Mouse (Mus musculus) kidney, postnatal 0 days (tissue): ENCODE data around the gene Cdh22. TPM values are rescaled to one million over a fixed set of nuclear protein-coding genes. Genes with fewer than 3 reads are reported as not detected.
A peak's percentile ranks its signal among the peaks of the same experiment; 100 is the strongest.

Experiments used
- ATAC-seq: fragments of 200-750 bp; cut with Nextera tagmentation; replicated peaks from 2 replicates; pipeline ENCODE4 v1.8.0; 2017; ENCODE audit warnings: low read depth, moderate number of reproducible peaks, moderate TSS enrichment, moderate library complexity; ENCODE audit not compliant: low FRiP score
- DNase-seq: peaks from one replicate; pipeline ENCODE4 v3.0.0-alpha.2; 2016; ENCODE audit warnings: low spot score
- H3K27ac ChIP-seq: fragments of 300-500 bp; sonication (generic); 2 replicates; pipeline ENCODE4 v1.5.1; 2014; ENCODE audit warnings: mild to moderate bottlenecking
- H3K27me3 ChIP-seq: fragments of 300-500 bp; sonication (generic); 2 replicates; pipeline ENCODE4 v1.6.1; 2014; ENCODE audit warnings: low read length, mixed read lengths; ENCODE audit not compliant: insufficient read depth
- H3K36me3 ChIP-seq: fragments of 300-500 bp; sonication (generic); 2 replicates; pipeline ENCODE4 v1.6.1; 2014; ENCODE audit warnings: low read length, mixed read lengths; ENCODE audit not compliant: insufficient read depth
- H3K4me1 ChIP-seq: fragments of 300-500 bp; sonication (generic); replicated peaks from 2 replicates; pipeline ENCODE4 v1.6.1; 2014; ENCODE audit warnings: antibody characterized with exemption, low read length, mixed read lengths; ENCODE audit not compliant: insufficient read depth
- H3K4me2 ChIP-seq: fragments of 300-500 bp; sonication (generic); 2 replicates; pipeline ENCODE4 v1.6.1; 2014; ENCODE audit warnings: mild to moderate bottlenecking, low read length, moderate library complexity, mixed read lengths
- H3K4me3 ChIP-seq: fragments of 300-500 bp; sonication (generic); replicated peaks from 2 replicates; pipeline ENCODE4 v1.5.1; 2014; ENCODE audit warnings: low read depth, low read length
- H3K9ac ChIP-seq: fragments of 300-500 bp; sonication (generic); 2 replicates; pipeline ENCODE4 v1.6.1; 2014; ENCODE audit warnings: low read depth, low read length
- H3K9me3 ChIP-seq: fragments of 300-500 bp; sonication (generic); replicated peaks from 2 replicates; pipeline ENCODE4 v1.6.1; 2016; ENCODE audit warnings: low read length, inconsistent platforms, mixed read lengths
- CTCF ChIP-seq: IDR thresholded peaks from 2 replicates; pipeline ENCODE4 v1.5.1; 2016; ENCODE audit warnings: antibody characterized with exemption, low read depth, mild to moderate bottlenecking, moderate library complexity
- WGBS: fragments of 180-500 bp; shearing (Covaris S2); extraction: QIAGEN DNeasy Blood & Tissue Kit; methylation state at CpG from one replicate; pipeline ENCODE4 v1.1.7; 2014; 5-methylcytosine and 5-hydroxymethylcytosine counted together
- polyA plus RNA-seq: library from polyadenylated mRNA; unstranded; fragments of >200 nt; fragmentation: Nextera tagmentation; extraction: Ambion mirVana; gene quantifications from 2 replicates; pipeline ENCODE4 v1.2.1, GENCODE M21; 2015

The Cdh22 gene
- polyA plus RNA-seq, 1 experiment from 2014 or later = 1.6 TPM

DNA sequence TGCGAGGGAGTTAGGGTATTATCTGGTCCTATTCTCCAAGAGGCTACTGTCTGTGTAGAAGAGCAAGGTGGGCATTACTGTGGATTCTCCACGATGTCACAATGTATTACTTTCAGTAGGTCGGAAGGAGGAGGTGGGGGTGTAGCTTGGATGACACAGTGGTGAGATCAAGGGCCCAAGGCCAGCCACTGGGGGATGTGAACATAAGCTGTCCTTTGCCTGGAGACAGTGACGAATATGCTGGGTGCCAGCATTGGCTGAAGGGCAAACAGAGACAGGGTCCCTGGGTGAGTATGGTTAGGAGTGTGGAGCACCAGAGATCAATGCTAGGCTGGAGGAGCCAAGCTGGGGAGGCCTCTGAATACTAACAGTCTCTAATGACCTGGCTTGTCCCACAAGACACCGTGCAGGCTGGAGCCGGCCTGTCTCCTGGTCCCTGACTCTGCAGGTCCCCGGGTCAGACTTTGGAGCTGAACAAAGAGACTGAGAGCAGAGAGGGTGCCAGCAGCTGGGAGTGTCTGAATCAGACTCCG lies 143.2 kb downstream of the Cdh22 start:
- Histone ChIP-seq H3K9ac (no peak overlapping the region), H3K27ac (no peak overlapping the region), H3K4me2 (no peak overlapping the region), H3K4me1 (no peaks in the 10 kb centered on the region), H3K36me3 (no peaks in the 10 kb centered on the region), H3K9me3 (no peaks in the 10 kb centered on the region), H3K27me3 (0 out of 2 replicates have a peak, but pooled peaks cover 7% of the 10 kb centered on the region), H3K4me3 (no peak overlapping the region)
- TF ChIP-seq CTCF = no peak
- ATAC-seq (no peak), DNase-seq (no peak)
- 60% methylated on average over 8 of the region's 8 CpGs for WGBS

DNA sequence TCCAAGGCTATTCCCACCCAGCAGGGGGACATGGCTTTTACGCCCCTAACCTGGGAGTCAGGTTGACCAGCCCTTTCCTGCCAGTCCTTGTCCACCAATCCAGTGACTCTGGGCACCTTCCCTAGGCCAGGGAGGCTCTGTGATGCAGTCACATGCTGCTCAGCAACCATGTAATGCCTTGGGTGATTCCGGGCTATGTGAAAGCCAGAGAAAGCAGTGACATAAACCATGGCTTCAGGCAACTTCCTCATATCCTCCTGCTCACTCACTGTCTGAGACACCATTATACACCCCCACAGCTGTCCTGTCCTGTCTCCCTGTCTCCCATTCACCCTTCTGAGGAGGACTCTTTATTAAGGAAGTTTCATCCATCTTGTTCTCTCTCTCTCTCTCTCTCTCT lies 144.0 kb downstream of the Cdh22 start, which contains the start of gene 1700025C18Rik:
TSS of gene 1700025C18Rik (minus strand) at position 101 of the 400 bp plus-strand sequence.
- Histone ChIP-seq H3K27me3 (0 out of 2 replicates have a peak, but pooled peaks cover 4% of the 10 kb centered on the region), H3K27ac (no peak within 1 kb of the TSS), H3K4me3 (no peak within 1 kb of the TSS), H3K4me1 (no peaks in the 10 kb centered on the region), H3K36me3 (no peaks in the 10 kb centered on the region), H3K9me3 (no peaks in the 10 kb centered on the region), H3K4me2 (no peak within 1 kb of the TSS), H3K9ac (no peak within 1 kb of the TSS)
- 88% methylated on average over 2 of the region's 2 CpGs for WGBS
- DNase-seq (no peak), ATAC-seq (no peak)
- no peak for TF ChIP-seq CTCF

GRCm38 (mm10) chr2:165089470-165089869 lies 145.2 kb downstream of the Cdh22 start:
- DNase-seq = no peak
- 33% methylated on average over 14 of the region's 14 CpGs for WGBS

DNA sequence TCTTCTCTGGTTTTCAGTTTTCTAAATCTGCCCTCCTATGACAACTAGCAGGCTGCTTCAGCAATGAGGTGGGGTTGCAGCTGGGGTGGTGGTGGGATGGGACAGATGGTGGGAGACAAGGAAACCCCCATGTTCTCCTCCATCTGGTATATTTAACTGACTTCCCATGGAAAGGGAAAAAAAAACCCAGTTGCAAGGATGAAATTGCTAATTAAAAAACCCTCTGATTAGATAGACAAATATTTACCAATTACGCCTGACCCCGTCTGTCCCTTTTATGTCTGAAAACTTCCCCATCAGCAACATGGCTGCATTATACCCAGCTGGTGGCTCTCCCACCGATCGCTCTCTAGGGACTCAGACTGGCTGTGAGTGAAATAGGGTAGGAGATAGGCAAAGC lies 148.0 kb downstream of the Cdh22 start:
- TF ChIP-seq CTCF = no peak
- Histone ChIP-seq H3K4me3 (no peak overlapping the region), H3K27ac (no peak overlapping the region), H3K9ac (no peak overlapping the region), H3K4me1 (no peaks in the 10 kb centered on the region), H3K9me3 (no peaks in the 10 kb centered on the region), H3K36me3 (no peaks in the 10 kb centered on the region), H3K4me2 (no peak overlapping the region), H3K27me3 (no peaks in the 10 kb centered on the region)
- no peak for ATAC-seq
- DNase-seq = no peak
- 92% methylated on average over 4 of the region's 4 CpGs for WGBS

More at GRCm38 (mm10) chr2:165089470-165089869, 145.2 kb downstream of the Cdh22 start:
- Histone ChIP-seq H3K36me3 (no peaks in the 10 kb centered on the region), H3K27ac (no peak overlapping the region), H3K4me3 (no peak overlapping the region), H3K9ac (no peak overlapping the region), H3K27me3 (0 out of 2 replicates have a peak, but pooled peaks cover 4% of the 10 kb centered on the region), H3K9me3 (no peaks in the 10 kb centered on the region), H3K4me1 (no peaks in the 10 kb centered on the region), H3K4me2 (no peak overlapping the region)
- no peak for ATAC-seq
- no peak for TF ChIP-seq CTCF

- H3K27me3 ChIP-seq = peaks cover 11% of the 10 kb centered on the region
- WGBS = 38% methylated on average over 7 of the region's 7 CpGs
Observed at GRCm38 (mm10) chr2:165081257-165081656, 153.4 kb downstream of the Cdh22 start.

DNA sequence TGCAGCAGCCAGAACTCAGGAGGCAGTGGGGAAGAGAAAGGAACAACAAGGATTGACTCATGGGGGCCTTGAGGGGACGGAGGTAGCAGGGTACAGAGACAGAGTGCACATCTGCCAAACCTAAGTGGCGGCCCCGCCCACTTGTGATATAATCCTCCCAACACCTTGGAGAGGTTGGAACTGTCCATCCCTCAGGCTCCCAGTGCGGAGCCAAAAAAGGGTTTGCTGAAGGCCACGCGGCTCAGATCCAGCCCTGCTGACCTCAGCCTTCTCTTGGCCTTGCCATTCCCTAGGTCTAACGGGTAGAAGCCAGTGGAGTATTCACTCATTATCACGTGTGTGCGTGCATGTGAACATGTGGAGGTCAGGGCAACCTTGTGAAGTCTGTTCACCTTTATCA lies 154.0 kb downstream of the Cdh22 start:
- no peaks in the 10 kb centered on the region for H3K4me1 ChIP-seq
- H3K27me3 ChIP-seq = peaks cover 17% of the 10 kb centered on the region
- no peak overlapping the region for H3K4me3 ChIP-seq
- H3K27ac ChIP-seq = no peak overlapping the region
- no peak overlapping the region for H3K9ac ChIP-seq
- no peak for DNase-seq
- no peaks in the 10 kb centered on the region for H3K36me3 ChIP-seq
- 24% methylated on average over 9 of the region's 9 CpGs for WGBS
- H3K4me2 ChIP-seq = no peak overlapping the region
- H3K9me3 ChIP-seq = no peaks in the 10 kb centered on the region
- no peak for TF ChIP-seq CTCF
- ATAC-seq = no peak

More at GRCm38 (mm10) chr2:165081257-165081656, 153.4 kb downstream of the Cdh22 start:
- H3K9me3 ChIP-seq = no peaks in the 10 kb centered on the region
- H3K4me2 ChIP-seq = no peak overlapping the region
- no peak for TF ChIP-seq CTCF
- DNase-seq (no peak), ATAC-seq (no peak)
- H3K4me3 ChIP-seq = no peak overlapping the region
- H3K27ac ChIP-seq = no peak overlapping the region
- H3K9ac ChIP-seq = no peak overlapping the region
- H3K36me3 ChIP-seq = no peaks in the 10 kb centered on the region
- H3K4me1 ChIP-seq = no peaks in the 10 kb centered on the region

DNA sequence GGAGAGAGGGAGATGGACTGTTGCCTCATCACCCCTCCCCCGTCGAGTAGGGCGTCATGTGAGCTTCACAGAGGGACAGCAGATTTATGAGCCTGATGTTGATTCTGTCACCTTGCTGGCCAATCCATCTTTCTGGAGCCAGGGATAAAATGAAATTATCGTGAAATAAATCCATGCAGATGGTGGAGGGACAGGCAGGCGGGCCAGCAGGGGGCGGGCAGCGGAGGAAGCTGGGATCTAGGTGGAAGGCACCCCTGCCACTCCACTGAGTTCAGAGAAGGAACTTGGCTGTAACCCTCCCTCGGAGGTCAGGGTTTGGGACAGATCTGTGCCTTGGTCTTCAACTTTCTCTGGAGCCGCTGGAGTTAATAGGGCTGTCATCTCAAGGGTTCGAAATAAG lies 156.0 kb downstream of the Cdh22 start:
- no peak for ATAC-seq
- Histone ChIP-seq H3K4me1 (no peaks in the 10 kb centered on the region), H3K4me2 (no peak overlapping the region), H3K9me3 (no peaks in the 10 kb centered on the region), H3K27ac (no peak overlapping the region), H3K9ac (no peak overlapping the region), H3K36me3 (no peaks in the 10 kb centered on the region), H3K4me3 (no peak overlapping the region), H3K27me3 (peaks cover 28% of the 10 kb centered on the region)
- peak; percentile 66 for TF ChIP-seq CTCF
- peak; percentile 58 for DNase-seq
- WGBS = 6% methylated on average over 10 of the region's 10 CpGs
